ENCODE assay signal across 7 mouse cellular contexts in the genomic region with DNA sequence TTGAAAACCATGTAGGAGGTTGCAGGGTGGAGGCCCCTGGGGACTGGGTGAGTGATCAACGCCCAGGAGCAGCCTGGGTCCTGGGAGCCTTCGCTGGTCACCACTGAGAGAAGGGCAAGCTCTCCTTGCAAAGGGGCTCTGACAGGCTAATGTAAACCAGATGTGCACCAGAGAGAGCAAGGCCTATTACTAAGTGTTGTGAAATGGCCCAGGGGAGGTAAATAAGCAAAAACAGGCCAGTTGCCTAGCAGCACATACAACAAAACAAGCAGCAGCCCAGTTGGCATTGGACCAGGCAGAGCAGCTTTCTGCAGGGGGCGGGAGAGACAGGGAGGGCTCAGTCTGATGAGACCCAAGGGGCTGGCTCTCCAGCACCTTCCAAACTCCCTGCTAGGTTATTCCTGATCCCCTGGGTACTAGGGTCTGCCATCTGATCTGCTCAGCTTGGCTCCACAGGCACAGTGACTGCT.
DNase-seq lines count a peak whose midpoint lies in the region; ATAC-seq and TF ChIP-seq lines count a peak whose summit lies in the region.

No protein-coding gene starts in this region.

- DNase-seq in adrenal gland, adult 8-10 months, result peak; percentile 54
- DNase-seq in embryo, embryonic 11 days, result peak; percentile 80
- peak; percentile 5 for DNase-seq in gonadal fat pad, adult 2 months (ENCODE audit: low read depth)
- DNase-seq in intestine, embryonic 14.5 days (ENCODE audit: low spot score), result peak; percentile 63
- DNase-seq in lung, adult 2 months, result peak; percentile 47
- peak; percentile 54 for DNase-seq in right cerebral cortex, postnatal 4 days

- peak; percentile 60; the same call in 1 of the 2 replicates for ATAC-seq in intestine, embryonic 14.5 days (replicated peaks; ENCODE audit: low FRiP score, low TSS enrichment, low read depth)
- no peak for ATAC-seq in CD4-positive, CD25-positive, alpha-beta regulatory T cell, adult 4 months

- H3K27me3 ChIP-seq in intestine, embryonic 14.5 days (replicated peaks; ENCODE audit: control insufficient read depth, insufficient read depth, low read length), result no peaks in the 10 kb centered on the region

- no peaks in the 10 kb centered on the region for H3K36me3 ChIP-seq in intestine, embryonic 14.5 days (ENCODE audit: control insufficient read depth, insufficient read depth, low read length)

- H3K27ac ChIP-seq in intestine, embryonic 14.5 days (ENCODE audit: low read depth), result 0 out of 2 replicates have a peak overlapping the region, but pooled peaks have one; percentile 9

- no peaks in the 10 kb centered on the region; the same call in 1 of the 2 replicates for H3K4me1 ChIP-seq in intestine, embryonic 14.5 days (replicated peaks; ENCODE audit: control insufficient read depth, insufficient read depth, low read length)
- H3K4me1 ChIP-seq in lung, adult 2 months (ENCODE audit: control insufficient read depth, insufficient read depth, low read length), result peaks cover 12% of the 10 kb centered on the region

- no peaks in the 10 kb centered on the region for H3K9me3 ChIP-seq in intestine, embryonic 14.5 days (ENCODE audit: control insufficient read depth, low read length)

- no peak overlapping the region for H3K4me2 ChIP-seq in intestine, embryonic 14.5 days (ENCODE audit: low read length)

- H3K9ac ChIP-seq in intestine, embryonic 14.5 days (ENCODE audit: low read length), result no peak overlapping the region

- WGBS in intestine, embryonic 14.5 days, result 46% methylated on average over 3 of the region's 3 CpGs
- 37% methylated on average over 3 of the region's 3 CpGs for WGBS in lung, adult 2 months

- TF ChIP-seq CTCF in lung, adult 2 months (IDR thresholded peaks at IDR 0.05; ENCODE audit: insufficient read depth, low read length), result no peak

- no peak for TF ChIP-seq POLR2A in lung, adult 2 months (IDR thresholded peaks at IDR 0.05; ENCODE audit: borderline replicate concordance, extremely low read depth, low read depth, low read length)

- H3K4me3 ChIP-seq in intestine, embryonic 14.5 days (ENCODE audit: low read depth, low read length), result no peak overlapping the region
- H3K4me3 ChIP-seq in lung, adult 2 months (replicated peaks; ENCODE audit: extremely low read depth, low read depth, low read length), result no peak overlapping the region

Comparison
In these comparisons a context has a peak if more than half of its experiments do, and no peak if none do; other contexts are left out.
1. DNase-seq: peak in every context shown above with its lines; median percentile 80 in embryo, embryonic 11 days; 63 in intestine, embryonic 14.5 days; 54 in adrenal gland, adult 8-10 months; 54 in right cerebral cortex, postnatal 4 days; 47 in lung, adult 2 months; 5 in gonadal fat pad, adult 2 months.